Mouse (Mus musculus): ENCODE results near the gene Mfsd2a. TPM values are rescaled to one million over a fixed set of nuclear protein-coding genes. Genes with fewer than 3 reads are reported as not detected.
"Not testable (repeated sequence)": the region's sequence is repeated elsewhere in the genome, so short reads cannot be mapped to it uniquely, and the experiment has no call there.

Mfsd2a gene
- polyA plus RNA-seq, 1 experiment from 2014 or later = 3.1 TPM

DNA sequence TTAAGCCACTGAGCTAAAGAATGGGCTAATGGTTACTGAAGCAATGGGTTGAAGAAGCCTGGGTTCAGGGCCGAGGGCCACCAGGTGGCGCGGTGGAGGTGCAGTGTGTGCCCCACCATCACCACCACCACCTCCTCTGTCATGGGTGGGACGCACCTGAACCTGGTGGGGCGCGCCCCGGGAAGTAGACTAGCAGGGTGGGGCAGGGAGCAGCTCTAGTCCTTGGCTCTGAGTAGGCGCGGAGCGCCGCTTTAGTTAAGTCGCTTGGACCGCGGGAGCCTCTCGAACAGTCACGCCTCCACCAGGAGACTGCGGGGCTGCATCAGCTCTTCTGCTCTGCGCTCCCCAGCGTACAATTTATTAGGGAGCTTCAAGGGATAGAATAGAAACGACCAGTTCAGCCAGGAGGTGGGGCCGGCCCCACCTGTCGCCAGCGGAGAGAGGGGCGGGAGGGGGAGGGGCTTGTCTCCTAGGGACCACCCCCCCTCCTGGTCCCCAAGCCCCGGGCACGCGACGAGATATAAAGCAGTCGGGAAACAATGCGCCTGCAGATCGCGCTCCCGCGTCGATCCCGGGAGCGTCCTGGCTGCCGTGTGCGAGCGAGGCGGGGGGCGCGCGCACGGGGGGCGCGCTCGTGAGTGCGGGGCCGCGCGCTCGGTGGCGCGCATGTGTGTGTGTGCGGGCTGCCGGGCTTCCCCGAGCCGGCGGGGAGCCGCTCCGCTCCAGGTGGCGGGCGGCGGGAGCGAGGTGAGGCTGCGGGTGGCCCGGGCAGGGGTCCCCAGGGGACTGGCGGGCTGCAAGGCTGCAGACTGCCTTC is 34.6 kb upstream of the Mfsd2a start, which contains the start of gene Mycl:
Gene Mycl (plus strand): TSS at position 249 of the 817 bp plus-strand sequence.
- Histone ChIP-seq H3K4me3 (ENCODE audit: low read length) (peak within 1 kb of the TSS; percentile 73), H3K4me1 (ENCODE audit: insufficient read depth, low read length) (peaks cover 31% of the 10 kb centered on the region), H3K4me2 (replicated peaks; ENCODE audit: low read depth, low read length) (peak within 1 kb of the TSS; percentile 99), H3K27ac (ENCODE audit: low read length) (peak within 1 kb of the TSS; percentile 69), H3K9ac (replicated peaks; ENCODE audit: low read length) (peak within 1 kb of the TSS; percentile 77), H3K9me3 (ENCODE audit: low read length) (peaks cover 5% of the 10 kb centered on the region; the same call in 1 of the 2 replicates), H3K27me3 (ENCODE audit: insufficient read depth, low read length) (peaks cover 28% of the 10 kb centered on the region; the same call in 1 of the 2 replicates), H3K36me3 (ENCODE audit: insufficient read depth, low read length) (no peaks in the 10 kb centered on the region)
- WGBS = under 1% methylated on average over 60 of the region's 69 CpGs
- peak; percentile 87 for ATAC-seq (ENCODE audit: low FRiP score, low TSS enrichment)

DNA sequence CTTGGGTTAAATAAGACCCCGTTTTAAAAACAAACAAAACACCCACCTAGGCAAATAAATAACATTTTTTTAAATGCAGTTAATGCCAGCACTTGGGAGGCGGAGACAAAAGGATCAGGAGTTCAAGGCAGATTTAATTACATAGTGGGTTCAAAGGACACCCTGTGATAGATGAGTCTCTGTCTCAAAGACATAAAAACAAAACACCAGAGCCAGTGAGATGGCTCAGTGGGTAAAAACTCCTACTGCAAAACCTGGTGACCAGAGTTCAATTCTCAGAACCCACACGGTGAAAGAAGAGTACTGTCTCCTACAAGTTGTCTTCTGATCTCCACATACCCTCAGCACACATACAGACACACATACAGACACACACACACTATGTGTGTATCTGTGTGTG is 31.3 kb upstream of the Mfsd2a start:
- Histone ChIP-seq H3K4me3 (ENCODE audit: low read length) (no peak overlapping the region), H3K4me1 (ENCODE audit: insufficient read depth, low read length) (peaks cover 13% of the 10 kb centered on the region), H3K4me2 (replicated peaks; ENCODE audit: low read depth, low read length) (no peak overlapping the region), H3K9ac (replicated peaks; ENCODE audit: low read length) (no peak overlapping the region), H3K36me3 (ENCODE audit: insufficient read depth, low read length) (no peaks in the 10 kb centered on the region), H3K27ac (ENCODE audit: low read length) (no peak overlapping the region), H3K27me3 (ENCODE audit: insufficient read depth, low read length) (peaks cover 4% of the 10 kb centered on the region; the same call in 1 of the 2 replicates), H3K9me3 (ENCODE audit: low read length) (peaks cover 5% of the 10 kb centered on the region; the same call in 1 of the 2 replicates)
- 34% methylated on average over 3 of the region's 3 CpGs for WGBS
- ATAC-seq (ENCODE audit: low FRiP score, low TSS enrichment) = no peak

DNA sequence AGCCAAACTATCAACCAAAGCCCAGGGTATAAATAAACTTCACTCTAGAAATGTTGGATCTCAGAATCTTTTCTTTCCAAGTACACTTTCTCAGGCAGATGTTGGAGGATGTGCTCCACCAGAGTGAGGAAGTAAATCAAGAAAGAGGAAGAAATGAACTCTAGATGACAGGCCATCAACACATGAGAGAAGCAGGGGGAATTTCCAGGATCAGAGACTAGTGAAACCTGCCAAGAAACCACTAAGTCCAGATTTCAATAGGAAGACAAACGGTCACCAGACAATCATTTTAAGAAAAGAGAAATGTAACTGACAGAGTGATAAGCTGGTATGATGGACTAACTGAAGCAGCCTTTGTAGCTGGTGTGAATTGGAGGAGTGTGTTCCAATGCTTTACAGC is 30.2 kb upstream of the Mfsd2a start:
- no peaks in the 10 kb centered on the region for H3K36me3 ChIP-seq (ENCODE audit: insufficient read depth, low read length)
- H3K4me2 ChIP-seq (replicated peaks; ENCODE audit: low read depth, low read length) = no peak overlapping the region
- H3K27me3 ChIP-seq (ENCODE audit: insufficient read depth, low read length) = no peaks in the 10 kb centered on the region
- no peak overlapping the region for H3K27ac ChIP-seq (ENCODE audit: low read length)
- ATAC-seq (ENCODE audit: low FRiP score, low TSS enrichment) = no peak
- peaks cover 3% of the 10 kb centered on the region; the same call in 1 of the 2 replicates for H3K4me1 ChIP-seq (ENCODE audit: insufficient read depth, low read length)
- H3K9ac ChIP-seq (replicated peaks; ENCODE audit: low read length) = no peak overlapping the region
- WGBS = 73% methylated on average over 1 of the region's 1 CpGs
- H3K9me3 ChIP-seq (ENCODE audit: low read length) = peaks cover 5% of the 10 kb centered on the region; the same call in 1 of the 2 replicates
- H3K4me3 ChIP-seq (ENCODE audit: low read length) = no peak overlapping the region

DNA sequence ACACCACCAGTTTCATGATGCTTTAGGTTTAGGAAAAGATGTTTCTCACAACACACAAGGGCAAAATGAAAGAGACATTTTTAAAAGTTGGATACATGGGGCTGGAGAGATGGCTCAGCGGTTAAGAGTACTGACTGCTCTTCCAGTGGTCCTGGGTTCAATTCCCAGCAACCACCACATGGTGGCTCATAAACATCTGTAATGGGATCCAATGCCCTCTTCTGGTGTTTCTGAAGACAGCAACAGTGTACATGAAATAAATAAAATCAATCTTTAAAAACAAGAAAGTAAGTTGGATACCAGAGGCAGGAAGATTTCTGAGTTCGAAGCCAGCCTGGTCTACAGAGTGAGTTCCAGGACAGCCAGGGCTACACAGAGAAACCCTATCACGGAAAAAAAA is 27.0 kb upstream of the Mfsd2a start:
- not testable (repeated sequence) for ATAC-seq (ENCODE audit: low FRiP score, low TSS enrichment); H3K9ac ChIP-seq (replicated peaks; ENCODE audit: low read length); H3K9me3 ChIP-seq (ENCODE audit: low read length); H3K4me1 ChIP-seq (ENCODE audit: insufficient read depth, low read length); H3K4me2 ChIP-seq (replicated peaks; ENCODE audit: low read depth, low read length); H3K27ac ChIP-seq (ENCODE audit: low read length); H3K27me3 ChIP-seq (ENCODE audit: insufficient read depth, low read length); H3K36me3 ChIP-seq (ENCODE audit: insufficient read depth, low read length); H3K4me3 ChIP-seq (ENCODE audit: low read length)
- 70% methylated on average over 3 of the region's 3 CpGs for WGBS

DNA sequence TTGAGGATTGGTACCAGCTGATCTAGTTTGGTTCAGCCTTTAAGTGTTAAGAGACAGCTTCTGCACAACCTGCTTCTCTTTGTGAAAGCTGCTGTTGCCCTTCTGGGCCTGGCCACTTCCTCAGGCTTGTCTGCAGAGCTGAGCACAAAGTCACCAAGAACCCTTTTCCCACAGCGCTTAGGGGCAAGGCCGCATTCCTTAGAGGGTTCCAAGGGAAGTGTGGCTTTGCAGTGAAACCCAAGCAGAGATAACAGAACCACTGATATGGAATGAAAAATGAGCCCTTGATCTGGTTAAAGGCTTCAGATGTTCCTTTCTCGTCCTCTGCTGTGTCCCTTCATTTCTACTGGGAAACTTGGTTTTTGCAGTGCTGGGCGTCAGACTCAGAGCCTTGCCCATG is 26.4 kb upstream of the Mfsd2a start:
- Histone ChIP-seq H3K36me3 (ENCODE audit: insufficient read depth, low read length) (no peaks in the 10 kb centered on the region), H3K27ac (ENCODE audit: low read length) (no peak overlapping the region), H3K4me1 (ENCODE audit: insufficient read depth, low read length) (peaks cover 9% of the 10 kb centered on the region; the same call in 1 of the 2 replicates), H3K4me3 (ENCODE audit: low read length) (no peak overlapping the region), H3K9me3 (ENCODE audit: low read length) (peaks cover 5% of the 10 kb centered on the region; the same call in 1 of the 2 replicates), H3K27me3 (ENCODE audit: insufficient read depth, low read length) (peaks cover 8% of the 10 kb centered on the region), H3K9ac (replicated peaks; ENCODE audit: low read length) (no peak overlapping the region), H3K4me2 (replicated peaks; ENCODE audit: low read depth, low read length) (no peak overlapping the region)
- no peak for ATAC-seq (ENCODE audit: low FRiP score, low TSS enrichment)
- 72% methylated on average over 4 of the region's 4 CpGs for WGBS

DNA sequence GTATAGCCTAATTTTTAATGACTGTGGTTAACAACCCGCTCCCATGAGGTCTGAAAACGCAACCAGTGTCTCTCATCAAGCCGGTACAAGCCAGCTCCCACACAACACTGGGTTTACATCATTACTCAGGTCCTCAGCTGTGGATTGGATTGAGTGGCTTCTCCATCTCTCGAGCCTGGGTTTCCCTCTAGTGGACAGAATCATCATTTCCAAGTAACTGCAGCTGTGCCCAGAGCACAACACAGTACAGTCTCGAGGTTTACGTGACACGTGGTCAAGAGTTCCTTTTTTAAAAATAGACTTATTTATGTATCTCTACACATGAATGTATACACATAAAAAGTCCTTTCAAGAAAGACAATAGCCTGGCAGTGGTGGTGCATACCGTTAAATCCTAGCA is 24.1 kb upstream of the Mfsd2a start:
- no peak overlapping the region for H3K9ac ChIP-seq (replicated peaks; ENCODE audit: low read length)
- no peaks in the 10 kb centered on the region for H3K9me3 ChIP-seq (ENCODE audit: low read length)
- H3K4me1 ChIP-seq (ENCODE audit: insufficient read depth, low read length) = peaks cover 22% of the 10 kb centered on the region
- WGBS = 19% methylated on average over 8 of the region's 8 CpGs
- no peak overlapping the region for H3K4me3 ChIP-seq (ENCODE audit: low read length)
- no peaks in the 10 kb centered on the region for H3K36me3 ChIP-seq (ENCODE audit: insufficient read depth, low read length)
- no peak overlapping the region for H3K27ac ChIP-seq (ENCODE audit: low read length)
- H3K4me2 ChIP-seq (replicated peaks; ENCODE audit: low read depth, low read length) = no peak overlapping the region
- H3K27me3 ChIP-seq (ENCODE audit: insufficient read depth, low read length) = peaks cover 14% of the 10 kb centered on the region
- ATAC-seq (ENCODE audit: low FRiP score, low TSS enrichment) = peak; percentile 91

DNA sequence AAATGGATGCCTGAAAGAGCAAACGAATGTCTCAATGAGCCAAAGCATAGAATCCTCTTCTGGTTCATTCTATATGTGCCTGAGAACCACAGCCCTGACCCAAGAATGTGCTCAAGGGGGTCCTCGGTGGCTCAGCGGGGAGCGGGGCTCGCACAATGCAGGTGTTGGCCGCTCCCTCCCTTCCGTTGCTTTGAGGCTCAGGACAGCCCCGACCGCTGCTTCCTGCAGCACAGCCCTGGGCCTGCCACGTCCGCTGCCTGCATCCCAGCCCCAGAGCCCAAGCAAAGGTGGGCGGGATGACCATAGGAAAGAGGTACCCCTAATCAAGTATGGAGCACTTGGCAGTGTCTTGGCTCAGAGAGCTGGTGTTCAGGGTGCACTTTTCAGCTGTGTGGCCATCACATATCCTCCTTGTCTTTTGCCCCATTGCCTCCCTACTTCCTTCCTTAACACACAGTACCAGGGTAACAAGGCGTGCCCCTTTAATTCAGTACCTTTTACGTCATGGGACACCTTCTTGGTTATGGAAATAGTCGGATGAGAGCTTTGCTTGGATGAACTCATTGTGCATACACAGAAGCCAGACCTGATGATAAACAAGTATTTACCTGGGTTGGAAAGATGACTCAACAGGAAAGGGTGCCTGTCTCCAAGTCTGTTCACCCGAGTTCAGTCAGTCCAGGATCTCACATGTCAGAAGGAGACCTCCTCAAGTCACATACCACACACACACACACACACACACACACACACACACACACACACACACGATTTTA is 22.7 kb upstream of the Mfsd2a start:
- ATAC-seq (ENCODE audit: low FRiP score, low TSS enrichment) = no peak
- H3K9me3 ChIP-seq (ENCODE audit: low read length) = no peaks in the 10 kb centered on the region
- peak overlapping the region; percentile 25; the same call in 1 of the 2 replicates for H3K9ac ChIP-seq (replicated peaks; ENCODE audit: low read length)
- H3K4me3 ChIP-seq (ENCODE audit: low read length) = peak overlapping the region; percentile 24
- no peaks in the 10 kb centered on the region for H3K36me3 ChIP-seq (ENCODE audit: insufficient read depth, low read length)
- peaks cover 22% of the 10 kb centered on the region for H3K4me1 ChIP-seq (ENCODE audit: insufficient read depth, low read length)
- 28% methylated on average over 17 of the region's 17 CpGs for WGBS
- H3K4me2 ChIP-seq (replicated peaks; ENCODE audit: low read depth, low read length) = peak overlapping the region; percentile 39
- H3K27me3 ChIP-seq (ENCODE audit: insufficient read depth, low read length) = peaks cover 14% of the 10 kb centered on the region
- no peak overlapping the region for H3K27ac ChIP-seq (ENCODE audit: low read length)

DNA sequence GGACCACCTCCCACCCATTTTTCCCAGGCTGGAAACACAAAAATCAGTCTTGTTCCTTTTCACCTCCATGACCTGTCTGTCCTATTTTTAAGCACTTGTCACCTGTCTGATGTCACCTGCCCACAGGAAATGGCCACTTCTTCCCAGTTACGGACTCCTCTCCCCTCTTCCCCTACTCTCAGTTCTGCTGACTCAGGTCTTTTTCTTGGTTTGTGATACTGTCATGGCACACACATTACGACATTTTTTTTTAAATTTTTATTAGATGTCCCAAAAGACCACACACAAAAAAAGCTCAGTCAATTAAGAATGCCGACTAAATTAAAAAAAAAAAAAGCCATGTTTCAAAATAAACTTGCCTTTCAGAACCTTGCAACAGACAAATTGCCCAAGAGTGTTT is 21.5 kb upstream of the Mfsd2a start:
- 71% methylated on average over 3 of the region's 3 CpGs for WGBS
- no peak for ATAC-seq (ENCODE audit: low FRiP score, low TSS enrichment)
- Histone ChIP-seq H3K4me3 (ENCODE audit: low read length) (no peak overlapping the region), H3K9me3 (ENCODE audit: low read length) (no peaks in the 10 kb centered on the region), H3K9ac (replicated peaks; ENCODE audit: low read length) (no peak overlapping the region), H3K27me3 (ENCODE audit: insufficient read depth, low read length) (peaks cover 14% of the 10 kb centered on the region), H3K4me1 (ENCODE audit: insufficient read depth, low read length) (peaks cover 22% of the 10 kb centered on the region), H3K27ac (ENCODE audit: low read length) (no peak overlapping the region), H3K4me2 (replicated peaks; ENCODE audit: low read depth, low read length) (no peak overlapping the region), H3K36me3 (ENCODE audit: insufficient read depth, low read length) (no peaks in the 10 kb centered on the region)

DNA sequence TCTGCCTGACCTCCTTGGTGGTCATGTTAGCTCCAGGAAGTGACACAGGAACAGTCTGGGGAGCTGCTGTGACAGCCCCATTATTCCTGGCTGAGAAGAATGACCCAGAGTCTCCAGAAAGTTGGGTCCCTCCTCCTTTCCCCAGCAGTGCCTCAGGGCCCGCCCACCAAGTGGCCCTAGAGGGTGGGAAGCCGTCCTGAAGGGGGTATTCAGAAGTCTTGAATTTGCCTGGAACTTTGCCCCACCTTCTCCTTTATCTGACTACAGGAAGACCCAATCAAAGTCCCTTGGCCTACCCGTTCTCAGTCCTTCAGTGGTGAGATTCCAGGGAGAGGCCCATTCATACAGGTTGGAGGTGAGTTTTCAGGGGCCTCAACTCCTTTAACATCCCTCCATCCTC is 20.9 kb upstream of the Mfsd2a start:
- Histone ChIP-seq H3K36me3 (ENCODE audit: insufficient read depth, low read length) (no peaks in the 10 kb centered on the region), H3K4me1 (ENCODE audit: insufficient read depth, low read length) (peaks cover 22% of the 10 kb centered on the region), H3K27ac (ENCODE audit: low read length) (no peak overlapping the region), H3K9me3 (ENCODE audit: low read length) (no peaks in the 10 kb centered on the region), H3K4me2 (replicated peaks; ENCODE audit: low read depth, low read length) (no peak overlapping the region), H3K4me3 (ENCODE audit: low read length) (no peak overlapping the region), H3K27me3 (ENCODE audit: insufficient read depth, low read length) (peaks cover 14% of the 10 kb centered on the region), H3K9ac (replicated peaks; ENCODE audit: low read length) (no peak overlapping the region)
- no peak for ATAC-seq (ENCODE audit: low FRiP score, low TSS enrichment)
- 49% methylated on average over 3 of the region's 3 CpGs for WGBS

All from kidney, embryonic 16.5 days (tissue).